Mouse (Mus musculus): ENCODE results near the gene Gm10477. TPM values are rescaled to one million over a fixed set of nuclear protein-coding genes. Genes with fewer than 3 reads are reported as not detected.

The Gm10477 gene
- polyA plus RNA-seq (2012; rRNA removed), result not detected in 2 replicates

GRCm38 (mm10) chrX:56524442-56524841 is at the start of gene Gm10477:
Gene Gm10477, plus strand, starts transcription at chrX:56524742.

GRCm38 (mm10) chrX:56549506-56549905 is 25.0 kb downstream of the Gm10477 start, which contains the start of gene Gm648:
Gene Gm648, minus strand, starts transcription at chrX:56549606.

Other genes starting within 250 kb of the Gm10477 start
- gene Zfp449, start 178.3 kb upstream of the Gm10477 start, polyA plus RNA-seq (2012; rRNA removed), result 0.63 and 0.81 TPM in 2 replicates
- 24.7 and 38.2 TPM in 2 replicates for gene Smim10l2a, start 150.2 kb upstream of the Gm10477 start, polyA plus RNA-seq (2012; rRNA removed)
- gene Gm2174, start 76.8 kb upstream of the Gm10477 start, polyA plus RNA-seq (2012; rRNA removed), result not detected in 2 replicates
- gene Ints6l, start 69.9 kb upstream of the Gm10477 start, polyA plus RNA-seq (2012; rRNA removed), result 18.9 and 22.4 TPM in 2 replicates
- not detected in 2 replicates for gene Gm648, start 24.9 kb downstream of the Gm10477 start, polyA plus RNA-seq (2012; rRNA removed)
- gene Mmgt1, start 73.3 kb downstream of the Gm10477 start, polyA plus RNA-seq (2012; rRNA removed), result 3.6 TPM in 2 replicates
- 16.9 and 18.5 TPM in 2 replicates for gene Slc9a6, start 85.0 kb downstream of the Gm10477 start, polyA plus RNA-seq (2012; rRNA removed)
- gene Fhl1, start 207.0 kb downstream of the Gm10477 start, polyA plus RNA-seq (2012; rRNA removed), result 223 and 244 TPM in 2 replicates

All from ovary, adult 2 months (tissue).